Mouse (Mus musculus) mouse trophoblast stem cell (cell line): ENCODE results near the gene Wnt3a.

ENCODE experiments used
- in situ Hi-C, 2 experiments: fragments of 300-500 bp; cut with MseI, MboI; formaldehyde crosslinking; loops; 2 replicates in 1 of 2; 3 replicates in 1 of 2; pipeline ENCODE4 v1.15.1; 2025

The Wnt3a gene

GRCm38 (mm10) chr11:59263870-59264563, 26.5 kb downstream of the Wnt3a start:
- in situ Hi-C loops, result no loop called here

GRCm38 (mm10) chr11:59262308-59262707, 28.2 kb downstream of the Wnt3a start:
- in situ Hi-C loops, result no loop called here

- in situ Hi-C loops, result no loop called here
These were observed 29.7 kb downstream of the Wnt3a start for GRCm38 (mm10) chr11:59260706-59261493.

GRCm38 (mm10) chr11:59259647-59260046, 30.9 kb downstream of the Wnt3a start:
- in situ Hi-C loops, result no loop called here

GRCm38 (mm10) chr11:59248101-59248500, 42.5 kb downstream of the Wnt3a start:
- in situ Hi-C loops, result no loop called here

GRCm38 (mm10) chr11:59243856-59244255, 46.7 kb downstream of the Wnt3a start:
- in situ Hi-C loops, result no loop called here

GRCm38 (mm10) chr11:59241841-59242240, 48.7 kb downstream of the Wnt3a start:
- in situ Hi-C loops, result no loop called here

- in situ Hi-C loops, result loop anchor here in 1 of 2 experiments (10.0 kb wide), 1 partner anchor 245 kb away; no protein-coding TSS in a partner anchor
These were observed 50.8 kb downstream of the Wnt3a start for GRCm38 (mm10) chr11:59239796-59240195.

- in situ Hi-C loops, result loop anchor here in 1 of 2 experiments (10.0 kb wide), 1 partner anchor 245 kb away; no protein-coding TSS in a partner anchor
These were observed 51.1 kb downstream of the Wnt3a start for GRCm38 (mm10) chr11:59239428-59239785.

- in situ Hi-C loops, result loop anchor here in 1 of 2 experiments (10.0 kb wide), 1 partner anchor 246 kb away; no protein-coding TSS in a partner anchor
These were observed 51.8 kb downstream of the Wnt3a start for GRCm38 (mm10) chr11:59238525-59239427.

- in situ Hi-C loops, result loop anchor here (5.0 to 10.0 kb wide), 2 partner anchors 65 to 252 kb away; no protein-coding TSS in a partner anchor
These were observed 57.8 kb downstream of the Wnt3a start for GRCm38 (mm10) chr11:59232797-59233196.

- in situ Hi-C loops, result loop anchor here (5.0 to 10.0 kb wide), 2 partner anchors 67 to 255 kb away; no protein-coding TSS in a partner anchor
These were observed 60.3 kb downstream of the Wnt3a start for GRCm38 (mm10) chr11:59230144-59230760.

GRCm38 (mm10) chr11:59228122-59228953, 62.2 kb downstream of the Wnt3a start, which contains the start of gene Arf1:
Gene Arf1, minus strand, starts transcription at chr11:59228270.
- in situ Hi-C loops, result no loop called here

GRCm38 (mm10) chr11:59227604-59228121, 62.9 kb downstream of the Wnt3a start:
- in situ Hi-C loops, result no loop called here

- in situ Hi-C loops, result no loop called here
These were observed 63.6 kb downstream of the Wnt3a start for GRCm38 (mm10) chr11:59226787-59227603.

- in situ Hi-C loops, result no loop called here
These were observed 64.3 kb downstream of the Wnt3a start for GRCm38 (mm10) chr11:59226251-59226650.

GRCm38 (mm10) chr11:59225167-59225566, 65.4 kb downstream of the Wnt3a start:
- in situ Hi-C loops, result no loop called here

GRCm38 (mm10) chr11:59224470-59224869, 66.1 kb downstream of the Wnt3a start:
- in situ Hi-C loops, result no loop called here

- in situ Hi-C loops, result no loop called here
These were observed 66.5 kb downstream of the Wnt3a start for GRCm38 (mm10) chr11:59224025-59224424.
